Mouse (Mus musculus): ENCODE results near the gene Tcte3. TPM values are rescaled to one million over a fixed set of nuclear protein-coding genes. Genes with fewer than 3 reads are reported as not detected.
A peak's percentile ranks its signal among the peaks of the same experiment; 100 is the strongest.
"Not testable (repeated sequence)": the region's sequence is repeated elsewhere in the genome, so short reads cannot be mapped to it uniquely, and the experiment has no call there.

Gene Tcte3
- total RNA-seq, 4 experiments from 2014 or later: not detected

DNA sequence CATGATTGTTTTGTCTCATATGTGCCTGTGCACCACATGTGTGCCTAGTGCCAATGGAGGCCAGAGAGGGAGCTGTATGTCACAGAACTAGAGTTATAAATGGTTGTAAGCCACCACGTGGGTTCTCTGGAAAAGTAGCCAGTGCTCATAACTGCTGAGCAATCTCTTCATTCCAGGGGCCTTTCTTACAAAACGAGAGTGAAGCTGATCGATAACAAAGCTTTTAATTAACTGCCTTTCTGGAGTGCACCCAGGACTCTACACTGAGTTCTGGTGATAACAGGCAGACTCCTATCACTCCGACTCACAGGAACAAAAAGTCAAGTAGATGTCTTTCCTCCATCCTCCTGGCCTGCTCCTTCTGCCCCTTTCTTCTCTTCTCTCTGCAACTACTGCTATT is 9.9 kb downstream of the Tcte3 start:
- DNase-seq (ENCODE audit: low spot score): not testable (repeated sequence)

DNA sequence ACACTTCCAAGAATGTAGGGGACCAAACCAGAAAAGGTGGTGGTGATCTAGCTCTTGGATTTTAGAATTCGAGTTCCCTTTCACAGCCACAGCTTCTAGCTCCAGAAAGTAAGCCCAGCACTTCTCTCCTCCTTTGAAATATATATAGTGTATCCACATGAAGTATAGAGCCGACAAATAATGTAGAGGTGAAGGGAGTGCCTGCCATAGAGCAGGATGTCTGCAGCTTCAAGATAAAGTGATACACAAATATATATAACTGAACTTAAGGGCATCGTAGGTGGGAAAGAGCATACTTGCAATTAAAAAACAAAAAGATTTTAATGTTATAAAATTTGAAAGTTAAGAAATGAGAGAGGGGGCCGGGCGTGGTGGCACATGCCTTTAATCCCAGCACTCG is 15.8 kb downstream of the Tcte3 start:
- not testable (repeated sequence) for DNase-seq (ENCODE audit: low spot score)

DNA sequence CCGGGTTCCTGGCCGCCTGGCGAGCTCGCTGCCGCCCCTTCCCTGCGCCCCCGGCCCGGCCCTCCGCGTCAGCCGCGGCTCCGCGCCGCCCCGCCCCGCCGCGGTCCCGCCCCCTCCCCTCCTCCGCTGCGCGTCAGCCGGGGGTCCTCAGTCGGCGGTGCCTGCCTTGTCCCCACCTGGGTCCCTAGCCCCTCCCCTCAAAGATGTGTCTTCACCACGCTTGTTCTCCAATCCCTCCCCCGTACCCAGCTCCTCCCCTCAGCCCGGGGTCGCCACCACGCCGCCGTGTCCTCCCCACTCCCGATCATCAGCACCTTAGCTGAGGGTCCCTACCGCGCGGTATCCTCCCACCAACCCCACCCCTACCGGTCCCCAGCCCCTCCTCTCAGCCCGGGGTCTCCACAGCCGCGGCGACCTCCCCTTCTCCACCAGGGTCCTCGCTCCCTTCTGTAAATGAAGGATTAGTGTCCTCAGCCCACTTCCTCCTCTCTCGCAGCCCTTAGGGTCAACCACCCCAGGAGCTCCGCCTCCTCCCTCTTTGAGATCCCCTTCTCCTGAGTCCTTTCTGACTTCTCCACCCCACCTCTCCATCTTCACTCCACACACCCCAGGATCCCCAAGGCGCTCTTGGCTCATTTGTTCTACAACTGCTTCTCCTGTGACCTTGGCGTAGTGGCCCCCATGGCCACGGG is 16.6 kb downstream of the Tcte3 start:
- not testable (repeated sequence) for DNase-seq (ENCODE audit: low spot score)

GRCm38 (mm10) chr17:15023878-15024492 is 17.3 kb downstream of the Tcte3 start:
- DNase-seq (ENCODE audit: low spot score): not testable (repeated sequence)

GRCm38 (mm10) chr17:15021503-15022220 is 19.6 kb downstream of the Tcte3 start:
- DNase-seq (ENCODE audit: low spot score): peak; percentile 33

GRCm38 (mm10) chr17:15009706-15010413 is 31.4 kb downstream of the Tcte3 start, which contains the start of gene Gm3435:
Gm3435 (plus strand) TSS chr17:15010176.
- not testable (repeated sequence) for DNase-seq (ENCODE audit: low spot score)

GRCm38 (mm10) chr17:15009088-15009487 is 32.2 kb downstream of the Tcte3 start:
- not testable (repeated sequence) for DNase-seq (ENCODE audit: low spot score)

DNA sequence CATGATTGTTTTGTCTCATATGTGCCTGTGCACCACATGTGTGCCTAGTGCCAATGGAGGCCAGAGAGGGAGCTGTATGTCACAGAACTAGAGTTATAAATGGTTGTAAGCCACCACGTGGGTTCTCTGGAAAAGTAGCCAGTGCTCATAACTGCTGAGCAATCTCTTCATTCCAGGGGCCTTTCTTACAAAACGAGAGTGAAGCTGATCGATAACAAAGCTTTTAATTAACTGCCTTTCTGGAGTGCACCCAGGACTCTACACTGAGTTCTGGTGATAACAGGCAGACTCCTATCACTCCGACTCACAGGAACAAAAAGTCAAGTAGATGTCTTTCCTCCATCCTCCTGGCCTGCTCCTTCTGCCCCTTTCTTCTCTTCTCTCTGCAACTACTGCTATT is 41.2 kb downstream of the Tcte3 start:
- DNase-seq (ENCODE audit: low spot score): not testable (repeated sequence)

DNA sequence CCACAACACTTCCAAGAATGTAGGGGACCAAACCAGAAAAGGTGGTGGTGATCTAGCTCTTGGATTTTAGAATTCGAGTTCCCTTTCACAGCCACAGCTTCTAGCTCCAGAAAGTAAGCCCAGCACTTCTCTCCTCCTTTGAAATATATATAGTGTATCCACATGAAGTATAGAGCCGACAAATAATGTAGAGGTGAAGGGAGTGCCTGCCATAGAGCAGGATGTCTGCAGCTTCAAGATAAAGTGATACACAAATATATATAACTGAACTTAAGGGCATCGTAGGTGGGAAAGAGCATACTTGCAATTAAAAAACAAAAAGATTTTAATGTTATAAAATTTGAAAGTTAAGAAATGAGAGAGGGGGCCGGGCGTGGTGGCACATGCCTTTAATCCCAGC is 47.1 kb downstream of the Tcte3 start:
- DNase-seq (ENCODE audit: low spot score): not testable (repeated sequence)

DNA sequence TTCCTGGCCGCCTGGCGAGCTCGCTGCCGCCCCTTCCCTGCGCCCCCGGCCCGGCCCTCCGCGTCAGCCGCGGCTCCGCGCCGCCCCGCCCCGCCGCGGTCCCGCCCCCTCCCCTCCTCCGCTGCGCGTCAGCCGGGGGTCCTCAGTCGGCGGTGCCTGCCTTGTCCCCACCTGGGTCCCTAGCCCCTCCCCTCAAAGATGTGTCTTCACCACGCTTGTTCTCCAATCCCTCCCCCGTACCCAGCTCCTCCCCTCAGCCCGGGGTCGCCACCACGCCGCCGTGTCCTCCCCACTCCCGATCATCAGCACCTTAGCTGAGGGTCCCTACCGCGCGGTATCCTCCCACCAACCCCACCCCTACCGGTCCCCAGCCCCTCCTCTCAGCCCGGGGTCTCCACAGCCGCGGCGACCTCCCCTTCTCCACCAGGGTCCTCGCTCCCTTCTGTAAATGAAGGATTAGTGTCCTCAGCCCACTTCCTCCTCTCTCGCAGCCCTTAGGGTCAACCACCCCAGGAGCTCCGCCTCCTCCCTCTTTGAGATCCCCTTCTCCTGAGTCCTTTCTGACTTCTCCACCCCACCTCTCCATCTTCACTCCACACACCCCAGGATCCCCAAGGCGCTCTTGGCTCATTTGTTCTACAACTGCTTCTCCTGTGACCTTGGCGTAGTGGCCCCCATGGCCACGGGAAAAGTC is 48.0 kb downstream of the Tcte3 start:
- not testable (repeated sequence) for DNase-seq (ENCODE audit: low spot score)

DNA sequence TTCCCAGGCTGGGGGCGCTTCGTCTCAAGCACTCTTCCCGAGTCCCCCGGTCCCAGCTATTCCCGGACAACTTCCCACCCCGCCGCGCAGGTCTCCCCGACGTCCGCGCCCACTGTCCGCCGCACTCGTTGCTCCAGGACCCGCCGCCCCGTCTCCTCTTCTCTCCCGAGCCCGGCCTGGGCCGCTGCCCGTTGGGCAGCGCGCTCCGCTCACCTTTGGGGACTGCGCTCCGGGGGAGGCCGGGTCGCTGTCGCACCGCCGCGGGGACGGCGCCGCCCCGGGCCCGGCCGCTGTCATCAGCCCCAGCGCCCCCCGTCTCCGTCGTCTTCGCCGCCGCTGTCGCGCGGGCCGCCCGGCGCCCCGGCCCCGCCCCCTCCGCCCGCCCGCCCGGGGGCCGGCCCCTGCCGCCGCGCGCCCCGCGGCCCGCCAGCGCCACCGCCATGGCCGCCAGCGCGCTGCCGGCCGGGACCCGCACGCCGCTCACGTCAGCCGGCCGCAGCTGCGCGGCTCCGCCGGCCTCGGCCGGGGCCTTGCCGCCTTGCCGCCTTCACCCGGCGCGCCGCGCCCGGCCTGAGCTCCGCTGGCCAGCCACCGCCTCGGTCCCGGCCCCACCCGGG is 48.7 kb downstream of the Tcte3 start:
- not testable (repeated sequence) for DNase-seq (ENCODE audit: low spot score)

- not testable (repeated sequence) for DNase-seq (ENCODE audit: low spot score)
Measured at GRCm38 (mm10) chr17:14990116-14990702, 51.1 kb downstream of the Tcte3 start.

DNA sequence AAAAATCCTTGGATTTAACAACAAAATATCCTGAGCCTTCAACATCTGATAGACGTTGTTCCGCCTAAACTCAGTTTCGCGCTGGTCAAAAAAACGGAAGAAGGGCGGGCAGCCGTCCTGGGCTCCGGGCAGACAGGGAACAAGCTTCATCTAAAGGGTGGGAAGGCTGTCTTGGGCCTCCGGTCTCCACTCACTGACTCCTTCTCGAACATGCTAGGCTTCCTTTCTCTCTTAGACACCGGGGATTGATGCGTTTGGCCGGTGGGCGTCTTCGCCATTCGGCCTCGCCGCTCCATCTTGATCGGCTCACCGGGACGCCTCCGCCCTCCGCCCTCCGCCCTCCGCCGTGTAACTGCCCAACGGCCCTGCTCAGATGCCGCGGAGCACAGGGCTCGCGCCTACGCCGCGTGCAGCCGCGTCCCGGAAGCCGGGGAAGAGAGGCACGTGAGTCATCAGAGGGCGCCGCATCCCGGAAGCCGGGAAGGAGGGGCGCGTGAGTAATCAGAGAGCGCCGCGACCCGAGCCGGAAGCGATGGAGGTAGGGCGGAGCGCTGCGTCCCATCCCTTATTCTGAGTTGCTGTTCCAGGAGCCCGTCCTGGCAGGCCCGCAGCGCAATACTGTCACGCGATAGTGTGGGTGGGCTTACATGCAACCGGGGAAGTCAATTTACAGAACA is 62.8 kb downstream of the Tcte3 start, which contains the start of the genes 9030025P20Rik and Gm3417:
Gene 9030025P20Rik (plus strand): TSS at position 107 of the 677 bp plus-strand sequence.
Gene Gm3417 (minus strand): TSS at position 429 of the 677 bp plus-strand sequence.
- not testable (repeated sequence) for DNase-seq (ENCODE audit: low spot score)

- DNase-seq (ENCODE audit: low spot score): not testable (repeated sequence)
Measured at GRCm38 (mm10) chr17:14977718-14978361, 63.4 kb downstream of the Tcte3 start.

Other genes starting within 250 kb of the Tcte3 start
- 1 to 10 TPM in 2 of 4 experiments, under 1 TPM in 2; 0.54 to 1.5 (median 1.0) TPM for gene Wdr27, start 98.3 kb downstream of the Tcte3 start, total RNA-seq (2022)
- 10 to 100 TPM; 10.5 to 11.9 (median 11.0) TPM for gene 1600012H06Rik, start 98.3 kb downstream of the Tcte3 start, total RNA-seq (2022)
- 10 to 100 TPM; 45.6 to 49.7 (median 47.5) TPM for gene Phf10, start 80.2 kb downstream of the Tcte3 start, total RNA-seq (2022)
- 1 to 10 TPM; 1.7 to 2.8 (median 2.5) TPM for gene 9030025P20Rik, start 63.0 kb downstream of the Tcte3 start, total RNA-seq (2022)
- under 1 TPM in 1 of 4 experiments, not detected in 3; 0.75 TPM for gene Gm3417, start 62.7 kb downstream of the Tcte3 start, total RNA-seq (2022)
- 1 to 10 TPM in 3 of 4 experiments, under 1 TPM in 1; 0.68 to 3.5 (median 2.2) TPM for gene Gm3435, start 31.3 kb downstream of the Tcte3 start, total RNA-seq (2022)
- gene Ermard, start 280 bp downstream of the Tcte3 start, total RNA-seq (2022): 10 to 100 TPM; 21.6 to 33.2 (median 27.0) TPM
- gene Gm3448, start within 50 bp of the Tcte3 start, total RNA-seq (2022): 1 to 10 TPM in 2 of 4 experiments, under 1 TPM in 2; 0.55 to 1.4 (median 1.1) TPM